Mouse (Mus musculus): Measurements from ENCODE around the gene Tcl1b1. TPM values are rescaled to one million over a fixed set of nuclear protein-coding genes. Genes with fewer than 3 reads are reported as not detected.

Gene Tcl1b1
- polyA plus RNA-seq, 1 experiment, result not detected

DNA sequence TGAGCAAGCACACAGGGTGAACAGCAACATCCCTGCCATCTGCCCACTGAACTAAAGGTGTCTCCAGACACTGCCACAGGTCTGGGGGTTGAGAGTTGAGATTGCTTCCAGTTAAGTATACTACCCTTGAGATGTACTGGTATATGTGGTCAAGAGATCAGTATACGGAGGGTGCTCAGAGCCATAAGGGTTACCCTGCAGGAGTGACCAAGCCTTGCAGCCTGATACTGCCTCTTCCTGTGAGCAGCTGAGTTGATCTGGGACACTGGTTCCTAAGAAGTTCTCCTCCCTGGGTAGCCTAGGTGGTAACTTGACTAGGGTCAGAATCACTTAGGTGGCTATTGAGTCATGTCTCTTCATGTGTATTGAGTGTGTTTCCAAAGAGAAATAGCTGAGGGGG, 49.0 kb downstream of the Tcl1b1 start:
- Histone ChIP-seq H3K36me3 (ENCODE audit: control insufficient read depth, insufficient read depth) (no peaks in the 10 kb centered on the region), H3K4me2 (ENCODE audit: low read depth) (no peak overlapping the region), H3K79me2 (ENCODE audit: control insufficient read depth, insufficient read depth) (no peaks in the 10 kb centered on the region), H3K27me3 (ENCODE audit: control insufficient read depth, insufficient read depth, insufficient read length) (peaks cover 25% of the 10 kb centered on the region), H3K4me3 (no peak overlapping the region), H3ac (ENCODE audit: control insufficient read depth, insufficient read length) (no peak overlapping the region)
- TF ChIP-seq MAX (IDR thresholded peaks at IDR 0.05; ENCODE audit: low read depth) (no peak), SRF (IDR thresholded peaks at IDR 0.05; ENCODE audit: control insufficient read depth, insufficient read length, low read depth) (no peak), POLR2A (IDR thresholded peaks at IDR 0.05; ENCODE audit: insufficient read length, low read depth) (no peak), CEBPB (IDR thresholded peaks at IDR 0.05; ENCODE audit: insufficient read depth, poor library complexity, severe bottlenecking) (no peak), TCF3 (IDR thresholded peaks at IDR 0.05; ENCODE audit: insufficient read length, low read depth) (no peak), USF1 (IDR thresholded peaks at IDR 0.05; ENCODE audit: low read depth) (no peak), POLR2AphosphoS2 (IDR thresholded peaks at IDR 0.05; ENCODE audit: insufficient read length, low read depth) (no peak), REST (IDR thresholded peaks at IDR 0.05; ENCODE audit: insufficient read depth, insufficient read length) (no peak), TCF12 (IDR thresholded peaks at IDR 0.05; ENCODE audit: insufficient read depth, poor library complexity, severe bottlenecking) (no peak), E2F4 (IDR thresholded peaks at IDR 0.05; ENCODE audit: insufficient read depth) (no peak), MYOG (IDR thresholded peaks at IDR 0.05; ENCODE audit: control insufficient read depth in 1 of 3, insufficient read depth in 1 of 3, insufficient read length in 2 of 3, low read depth in 2 of 3) (no peak), MYOD1 (IDR thresholded peaks at IDR 0.05; ENCODE audit: control insufficient read depth in 1 of 3, insufficient read length in 2 of 3, low read depth in 2 of 3) (no peak)

DNA sequence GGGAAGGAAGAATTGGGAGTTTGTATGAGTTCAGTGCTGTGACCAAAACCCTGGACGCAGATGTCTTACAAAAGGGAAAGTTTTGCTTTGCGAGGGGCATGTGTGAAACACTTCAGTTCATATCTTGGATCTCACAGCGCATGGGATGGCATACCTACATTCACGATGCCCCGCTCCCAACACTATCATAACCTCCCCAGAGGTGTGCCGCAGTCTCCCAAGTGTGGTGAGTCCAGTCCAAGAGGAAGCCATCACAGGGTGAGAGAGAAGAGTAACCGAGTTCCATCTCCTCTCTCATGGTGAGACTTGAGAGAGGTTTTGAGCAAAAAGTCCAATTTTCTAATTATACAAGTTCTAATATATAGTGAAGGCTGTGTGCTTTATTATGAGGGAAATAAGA, 49.7 kb downstream of the Tcl1b1 start:
- Histone ChIP-seq H3K4me2 (ENCODE audit: low read depth) (no peak overlapping the region), H3ac (ENCODE audit: control insufficient read depth, insufficient read length) (no peak overlapping the region), H3K79me2 (ENCODE audit: control insufficient read depth, insufficient read depth) (no peaks in the 10 kb centered on the region), H3K4me3 (no peak overlapping the region), H3K27me3 (ENCODE audit: control insufficient read depth, insufficient read depth, insufficient read length) (peaks cover 25% of the 10 kb centered on the region), H3K36me3 (ENCODE audit: control insufficient read depth, insufficient read depth) (no peaks in the 10 kb centered on the region)
- no peak for TF ChIP-seq TCF12 (IDR thresholded peaks at IDR 0.05; ENCODE audit: insufficient read depth, poor library complexity, severe bottlenecking)
- TF ChIP-seq MAX (IDR thresholded peaks at IDR 0.05; ENCODE audit: low read depth), result no peak
- TF ChIP-seq CEBPB (IDR thresholded peaks at IDR 0.05; ENCODE audit: insufficient read depth, poor library complexity, severe bottlenecking), result no peak
- TF ChIP-seq REST (IDR thresholded peaks at IDR 0.05; ENCODE audit: insufficient read depth, insufficient read length), result no peak
- no peak for TF ChIP-seq MYOD1 (IDR thresholded peaks at IDR 0.05; ENCODE audit: control insufficient read depth in 1 of 3, insufficient read length in 2 of 3, low read depth in 2 of 3)
- no peak for TF ChIP-seq SRF (IDR thresholded peaks at IDR 0.05; ENCODE audit: control insufficient read depth, insufficient read length, low read depth)
- no peak for TF ChIP-seq POLR2AphosphoS2 (IDR thresholded peaks at IDR 0.05; ENCODE audit: insufficient read length, low read depth)
- no peak for TF ChIP-seq POLR2A (IDR thresholded peaks at IDR 0.05; ENCODE audit: insufficient read length, low read depth)
- no peak for TF ChIP-seq USF1 (IDR thresholded peaks at IDR 0.05; ENCODE audit: low read depth)
- TF ChIP-seq TCF3 (IDR thresholded peaks at IDR 0.05; ENCODE audit: insufficient read length, low read depth), result no peak
- no peak for TF ChIP-seq E2F4 (IDR thresholded peaks at IDR 0.05; ENCODE audit: insufficient read depth)
- TF ChIP-seq MYOG (IDR thresholded peaks at IDR 0.05; ENCODE audit: control insufficient read depth in 1 of 3, insufficient read depth in 1 of 3, insufficient read length in 2 of 3, low read depth in 2 of 3), result no peak

Other genes with a start within 250 kb of the Tcl1b1 start
- 11.6 TPM for gene Syne3, start 149.9 kb upstream of the Tcl1b1 start, polyA plus RNA-seq (2012; fragmentation: generic; extraction: Trizol)
- 52.4 TPM for gene Glrx5, start 127.0 kb upstream of the Tcl1b1 start, polyA plus RNA-seq (2012; fragmentation: generic; extraction: Trizol)
- not detected for gene Tcl1b2, start 13.7 kb upstream of the Tcl1b1 start, polyA plus RNA-seq (2012; fragmentation: generic; extraction: Trizol)
- 0.04 TPM for gene Tcl1b5, start 16.7 kb downstream of the Tcl1b1 start, polyA plus RNA-seq (2012; fragmentation: generic; extraction: Trizol)
- not detected for gene Tcl1b3, start 31.4 kb downstream of the Tcl1b1 start, polyA plus RNA-seq (2012; fragmentation: generic; extraction: Trizol)
- not detected for gene Tcl1b4, start 42.3 kb downstream of the Tcl1b1 start, polyA plus RNA-seq (2012; fragmentation: generic; extraction: Trizol)
- not detected for gene Tcl1, start 63.1 kb downstream of the Tcl1b1 start, polyA plus RNA-seq (2012; fragmentation: generic; extraction: Trizol)
- gene Tunar, start 174.2 kb downstream of the Tcl1b1 start, polyA plus RNA-seq (2012; fragmentation: generic; extraction: Trizol), result not detected

All from myocyte (in vitro differentiated cells).